Mouse (Mus musculus) cortical plate, adult 2 months (tissue): ENCODE measurements at regions not wholly inside any gene's neighbourhood (a gene's known extent, or its start where the extent isn't known, plus 50 kb on each side); places are given as distances from the start of the nearest gene placed in this dataset.

ENCODE experiments used
- CTCF ChIP-seq: fragments of 200-500 bp; IDR thresholded peaks from 2 replicates; pipeline ENCODE4 v1.5.1; 2011; ENCODE audit warnings: mild to moderate bottlenecking, control low read depth, low read length; ENCODE audit not compliant: insufficient read depth; ENCODE audit errors: extremely low read depth
- POLR2A ChIP-seq: fragments of 200-500 bp; IDR thresholded peaks from 2 replicates; pipeline ENCODE4 v1.6.1; 2011; ENCODE audit warnings: mild to moderate bottlenecking, low read length, control low read depth; ENCODE audit not compliant: insufficient read depth; ENCODE audit errors: extremely low read depth

- no peak for TF ChIP-seq POLR2A
- peak; percentile 29 for TF ChIP-seq CTCF
Observed at GRCm38 (mm10) chr1:152231717-152232202, 141.8 kb upstream of the 1700025G04Rik start.
